12 mouse cellular contexts compared by ENCODE assay signal in the genomic region with DNA sequence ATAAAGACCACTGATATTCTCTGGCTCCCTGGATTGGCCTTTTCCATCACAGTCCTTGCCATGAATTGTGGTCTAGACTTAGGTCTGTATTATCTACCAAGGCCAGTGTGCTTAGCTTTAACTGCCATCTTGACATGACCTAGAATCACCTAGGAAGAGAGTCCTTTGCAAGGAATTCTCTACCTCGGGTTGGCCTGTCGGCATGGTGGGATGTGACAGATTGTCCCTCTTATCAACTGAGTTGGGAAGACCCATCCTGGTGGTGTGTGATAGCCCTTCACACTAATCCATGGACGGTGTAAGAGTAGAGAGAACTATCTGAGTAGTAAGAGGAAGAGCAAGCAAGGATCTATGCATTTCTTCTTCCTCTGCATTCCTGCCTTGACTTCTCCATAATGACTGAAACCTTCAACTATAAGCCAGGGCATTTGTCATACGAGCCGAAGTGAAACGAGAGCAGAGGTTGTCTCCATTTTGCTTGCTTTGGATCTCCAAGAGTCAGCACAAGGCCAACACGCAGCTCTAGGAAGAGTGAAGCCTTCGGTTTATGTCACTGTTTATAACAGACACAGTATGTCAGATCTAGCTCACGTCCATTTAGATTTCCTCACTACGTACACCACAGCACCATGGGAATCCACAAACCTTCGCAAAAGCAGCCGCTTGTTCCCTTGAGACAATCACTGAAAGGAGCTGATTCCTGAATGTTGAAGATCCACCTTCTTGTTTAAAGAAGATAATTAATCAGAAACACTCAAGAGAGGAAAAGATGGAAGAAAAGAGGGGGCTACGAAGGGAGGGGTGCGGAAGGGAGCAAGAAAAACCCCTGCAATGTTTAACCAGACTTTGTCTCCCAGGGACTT.
DNase-seq lines count a peak whose midpoint lies in the region; ATAC-seq lines count a peak whose summit lies in the region.
"Had no signal": no experiment of that assay in that cellular context is flagged by ENCODE, and none has a peak within 500 bp of the region (broad histone marks: within the 10 kb centered on the region; RNA-seq: fewer than 3 reads in every experiment).

No protein-coding gene starts in this region.

- H3K36me3 ChIP-seq in forebrain, embryonic 14.5 days (ENCODE audit: control insufficient read depth, insufficient read depth, low read length) = no peaks in the 10 kb centered on the region
- H3K36me3 ChIP-seq in hindbrain, embryonic 16.5 days (ENCODE audit: control insufficient read depth, insufficient read depth, low read length) = no peaks in the 10 kb centered on the region
- no peaks in the 10 kb centered on the region for H3K36me3 ChIP-seq in neural tube, embryonic 12.5 days
- H3K36me3 ChIP-seq: embryonic facial prominence, embryonic 13.5 days; kidney, embryonic 15.5 days; lung, embryonic 15.5 days; stomach, embryonic 15.5 days had no signal

- no peak overlapping the region for H3K4me3 ChIP-seq in forebrain, embryonic 14.5 days (ENCODE audit: low read depth, low read length)
- H3K4me3 ChIP-seq in hindbrain, embryonic 16.5 days (ENCODE audit: low read length) = no peak overlapping the region
- no peak overlapping the region for H3K4me3 ChIP-seq in neural tube, embryonic 12.5 days
- H3K4me3 ChIP-seq: embryonic facial prominence, embryonic 13.5 days; kidney, embryonic 15.5 days; lung, embryonic 15.5 days; stomach, embryonic 15.5 days had no signal

- peak; percentile 75 for DNase-seq in heart, adult 11 months
- DNase-seq in heart, adult 9 months (ENCODE audit: low spot score in 2 of 2) = no peak
- no peak for DNase-seq in forebrain, embryonic 14.5 days (ENCODE audit: low spot score)
- DNase-seq in kidney, postnatal 10 days = no peak
- DNase-seq in cerebellum, adult 9-10 months = no peak

- H3K9ac ChIP-seq in forebrain, embryonic 14.5 days (ENCODE audit: low read length) = peak overlapping the region; percentile 35; the same call in 1 of the 2 replicates
- no peak overlapping the region for H3K9ac ChIP-seq in hindbrain, embryonic 16.5 days (ENCODE audit: low read depth, low read length)
- H3K9ac ChIP-seq in neural tube, embryonic 12.5 days = no peak overlapping the region
- H3K9ac ChIP-seq: embryonic facial prominence, embryonic 13.5 days; kidney, embryonic 15.5 days; lung, embryonic 15.5 days; stomach, embryonic 15.5 days had no signal

- peak overlapping the region; percentile 77 for H3K27ac ChIP-seq in forebrain, embryonic 14.5 days (ENCODE audit: low read depth, low read length)
- peak overlapping the region; percentile 69 for H3K27ac ChIP-seq in hindbrain, embryonic 16.5 days (ENCODE audit: low read depth, low read length)
- peak overlapping the region; percentile 54 for H3K27ac ChIP-seq in neural tube, embryonic 12.5 days
- H3K27ac ChIP-seq: embryonic facial prominence, embryonic 13.5 days; kidney, embryonic 15.5 days; lung, embryonic 15.5 days; stomach, embryonic 15.5 days had no signal

- peak; percentile 22; the same call in 1 of the 2 replicates for ATAC-seq in forebrain, embryonic 14.5 days
- 0 out of 2 replicates have a peak, but pooled peaks have one; percentile 7 for ATAC-seq in hindbrain, embryonic 16.5 days
- ATAC-seq in neural tube, embryonic 12.5 days (ENCODE audit: low FRiP score, low read depth) = peak; percentile 26; the same call in 1 of the 2 replicates
- no peak for ATAC-seq in erythroid progenitor cell, adult 5-6 weeks (replicated peaks; ENCODE audit: low FRiP score, poor library complexity, severe bottlenecking)

- no peak overlapping the region for H3K4me2 ChIP-seq in forebrain, embryonic 14.5 days (ENCODE audit: low read length)
- no peak overlapping the region for H3K4me2 ChIP-seq in hindbrain, embryonic 16.5 days (ENCODE audit: low read length)
- no peak overlapping the region for H3K4me2 ChIP-seq in neural tube, embryonic 12.5 days (replicated peaks)
- H3K4me2 ChIP-seq: embryonic facial prominence, embryonic 13.5 days; kidney, embryonic 15.5 days; lung, embryonic 15.5 days; stomach, embryonic 15.5 days had no signal

- no peaks in the 10 kb centered on the region; the same call in 1 of the 2 replicates for H3K9me3 ChIP-seq in forebrain, embryonic 14.5 days (replicated peaks; ENCODE audit: control insufficient read depth, low read length)
- H3K9me3 ChIP-seq in hindbrain, embryonic 16.5 days (ENCODE audit: control insufficient read depth, low read length) = no peaks in the 10 kb centered on the region
- H3K9me3 ChIP-seq in neural tube, embryonic 12.5 days = no peaks in the 10 kb centered on the region
- H3K9me3 ChIP-seq: embryonic facial prominence, embryonic 13.5 days; kidney, embryonic 15.5 days; lung, embryonic 15.5 days; stomach, embryonic 15.5 days had no signal

- H3K4me1 ChIP-seq in forebrain, embryonic 14.5 days (ENCODE audit: control insufficient read depth, insufficient read depth, low read length) = peaks cover 13% of the 10 kb centered on the region; the same call in 1 of the 2 replicates
- peaks cover 7% of the 10 kb centered on the region for H3K4me1 ChIP-seq in hindbrain, embryonic 16.5 days (ENCODE audit: control insufficient read depth, insufficient read depth, low read depth, low read length)
- peaks cover 13% of the 10 kb centered on the region for H3K4me1 ChIP-seq in neural tube, embryonic 12.5 days
- H3K4me1 ChIP-seq: embryonic facial prominence, embryonic 13.5 days; kidney, embryonic 15.5 days; lung, embryonic 15.5 days; stomach, embryonic 15.5 days had no signal

- H3K27me3 ChIP-seq in forebrain, embryonic 14.5 days (replicated peaks; ENCODE audit: control insufficient read depth, insufficient read depth, low read length) = no peaks in the 10 kb centered on the region
- no peaks in the 10 kb centered on the region for H3K27me3 ChIP-seq in hindbrain, embryonic 16.5 days (replicated peaks; ENCODE audit: control insufficient read depth, insufficient read depth, low read length)
- H3K27me3 ChIP-seq in neural tube, embryonic 12.5 days (replicated peaks) = no peaks in the 10 kb centered on the region
- H3K27me3 ChIP-seq: embryonic facial prominence, embryonic 13.5 days; kidney, embryonic 15.5 days; lung, embryonic 15.5 days; stomach, embryonic 15.5 days had no signal

- 61% methylated on average over 14 of the region's 14 CpGs for WGBS in forebrain, embryonic 14.5 days
- WGBS in hindbrain, embryonic 16.5 days = 43% methylated on average over 14 of the region's 14 CpGs
- 58% methylated on average over 14 of the region's 14 CpGs for WGBS in neural tube, embryonic 12.5 days
